Mouse (Mus musculus) midbrain, postnatal 0 days (tissue): ENCODE measurements at regions not wholly inside any gene's neighbourhood (a gene's known extent, or its start where the extent isn't known, plus 50 kb on each side); places are given as distances from the start of the nearest gene placed in this dataset.

Source experiments
- ATAC-seq: fragments of 200-750 bp; cut with Nextera tagmentation; 2 replicates; pipeline ENCODE4 v1.8.0; 2017; ENCODE audit warnings: moderate number of reproducible peaks, mild to moderate bottlenecking, moderate TSS enrichment, moderate library complexity; ENCODE audit not compliant: low FRiP score
- DNase-seq: peaks from one replicate; pipeline ENCODE4 v3.0.0-alpha.2; 2015; ENCODE audit warnings: low spot score
- H3K27ac ChIP-seq: fragments of 300-500 bp; sonication (generic); 2 replicates; pipeline ENCODE4 v1.5.1; 2014; ENCODE audit warnings: low read depth, mild to moderate bottlenecking, low read length, mixed read lengths
- H3K27me3 ChIP-seq: fragments of 300-500 bp; sonication (generic); 2 replicates; pipeline ENCODE4 v1.6.1; 2014; ENCODE audit warnings: low read length, control low read depth, mixed read lengths; ENCODE audit not compliant: insufficient read depth
- H3K36me3 ChIP-seq: fragments of 300-500 bp; sonication (generic); 2 replicates; pipeline ENCODE4 v1.6.1; 2014; ENCODE audit warnings: low read length, control low read depth, mixed read lengths; ENCODE audit not compliant: insufficient read depth
- H3K4me1 ChIP-seq: fragments of 300-500 bp; sonication (generic); 2 replicates; pipeline ENCODE4 v1.6.1; 2014; ENCODE audit warnings: mild to moderate bottlenecking, control low read depth, antibody characterized with exemption, low read length, mixed read lengths; ENCODE audit not compliant: insufficient read depth
- H3K4me2 ChIP-seq: fragments of 300-500 bp; sonication (generic); 2 replicates; pipeline ENCODE4 v1.6.1; 2014; ENCODE audit warnings: low read depth, mild to moderate bottlenecking, low read length, mixed read lengths; ENCODE audit not compliant: poor library complexity, severe bottlenecking
- H3K4me3 ChIP-seq: fragments of 300-500 bp; sonication (generic); 2 replicates; pipeline ENCODE4 v1.5.1; 2014; ENCODE audit warnings: low read depth, mild to moderate bottlenecking, low read length, moderate library complexity
- H3K9ac ChIP-seq: fragments of 300-500 bp; sonication (generic); replicated peaks from 2 replicates; pipeline ENCODE4 v1.6.1; 2014; ENCODE audit warnings: mild to moderate bottlenecking, low read length, moderate library complexity, mixed read lengths; ENCODE audit not compliant: poor library complexity, severe bottlenecking
- H3K9me3 ChIP-seq: fragments of 300-500 bp; sonication (generic); 2 replicates; pipeline ENCODE4 v1.6.1; 2016; ENCODE audit warnings: low read length, control low read depth
- CTCF ChIP-seq: IDR thresholded peaks from 2 replicates; pipeline ENCODE4 v1.5.1; 2016; ENCODE audit warnings: antibody characterized with exemption, mild to moderate bottlenecking
- WGBS: fragments of 180-500 bp; shearing (Covaris S2); extraction: QIAGEN DNeasy Blood & Tissue Kit; methylation state at CpG from one replicate; pipeline ENCODE4 v1.1.7; 2014; 5-methylcytosine and 5-hydroxymethylcytosine counted together

GRCm38 (mm10) chr12:73491370-73491769, 54.8 kb downstream of the Tmem30b start:
- 79% methylated on average over 3 of the region's 3 CpGs for WGBS
- no peaks in the 10 kb centered on the region for H3K9me3 ChIP-seq

GRCm38 (mm10) chr12:73482858-73483257, 63.3 kb downstream of the Tmem30b start:
- no peaks in the 10 kb centered on the region; the same call in 1 of the 2 replicates for H3K4me1 ChIP-seq
- H3K4me2 ChIP-seq = no peak overlapping the region
- H3K27me3 ChIP-seq = no peaks in the 10 kb centered on the region
- no peak overlapping the region for H3K27ac ChIP-seq
- no peak for TF ChIP-seq CTCF
- no peak overlapping the region for H3K4me3 ChIP-seq
- H3K9ac ChIP-seq = no peak overlapping the region
- ATAC-seq (no peak), DNase-seq (no peak)
- 81% methylated on average over 2 of the region's 2 CpGs for WGBS
- H3K9me3 ChIP-seq = no peaks in the 10 kb centered on the region
- H3K36me3 ChIP-seq = no peaks in the 10 kb centered on the region

More at GRCm38 (mm10) chr12:73491370-73491769, 54.8 kb downstream of the Tmem30b start:
- TF ChIP-seq CTCF = no peak
- DNase-seq (no peak), ATAC-seq (no peak)
- no peak overlapping the region for H3K4me2 ChIP-seq
- no peaks in the 10 kb centered on the region; the same call in 1 of the 2 replicates for H3K4me1 ChIP-seq
- no peak overlapping the region for H3K4me3 ChIP-seq
- H3K27me3 ChIP-seq = no peaks in the 10 kb centered on the region
- H3K27ac ChIP-seq = no peak overlapping the region
- no peak overlapping the region for H3K9ac ChIP-seq
- no peaks in the 10 kb centered on the region for H3K36me3 ChIP-seq

- WGBS = 93% methylated on average over 6 of the region's 6 CpGs
- no peak overlapping the region for H3K4me2 ChIP-seq
Measured at GRCm38 (mm10) chr12:73482275-73482674, 63.9 kb downstream of the Tmem30b start.

GRCm38 (mm10) chr12:73481705-73482104, 64.5 kb downstream of the Tmem30b start:
- no peaks in the 10 kb centered on the region for H3K27me3 ChIP-seq

More at GRCm38 (mm10) chr12:73482275-73482674, 63.9 kb downstream of the Tmem30b start:
- H3K27me3 ChIP-seq = no peaks in the 10 kb centered on the region
- H3K4me1 ChIP-seq = no peaks in the 10 kb centered on the region
- no peak for ATAC-seq
- H3K9ac ChIP-seq = no peak overlapping the region
- H3K4me3 ChIP-seq = no peak overlapping the region
- H3K36me3 ChIP-seq = no peaks in the 10 kb centered on the region
- DNase-seq = no peak
- no peak overlapping the region for H3K27ac ChIP-seq
- no peak for TF ChIP-seq CTCF
- no peaks in the 10 kb centered on the region for H3K9me3 ChIP-seq

GRCm38 (mm10) chr12:73481165-73481564, 65.0 kb downstream of the Tmem30b start:
- H3K4me3 ChIP-seq = no peak overlapping the region
- H3K27ac ChIP-seq = no peak overlapping the region
- no peak overlapping the region for H3K4me2 ChIP-seq
- no peak overlapping the region for H3K9ac ChIP-seq
- H3K27me3 ChIP-seq = no peaks in the 10 kb centered on the region
- H3K36me3 ChIP-seq = no peaks in the 10 kb centered on the region
- DNase-seq (no peak), ATAC-seq (no peak)
- 95% methylated on average over 6 of the region's 6 CpGs for WGBS
- TF ChIP-seq CTCF = no peak
- H3K4me1 ChIP-seq = no peaks in the 10 kb centered on the region
- H3K9me3 ChIP-seq = no peaks in the 10 kb centered on the region

More at GRCm38 (mm10) chr12:73481705-73482104, 64.5 kb downstream of the Tmem30b start:
- no peaks in the 10 kb centered on the region for H3K36me3 ChIP-seq
- no peaks in the 10 kb centered on the region for H3K4me1 ChIP-seq
- H3K9ac ChIP-seq = no peak overlapping the region
- H3K4me3 ChIP-seq = no peak overlapping the region
- 92% methylated on average over 3 of the region's 3 CpGs for WGBS
- DNase-seq (no peak), ATAC-seq (no peak)
- H3K9me3 ChIP-seq = no peaks in the 10 kb centered on the region
- TF ChIP-seq CTCF = no peak
- H3K27ac ChIP-seq = no peak overlapping the region
- no peak overlapping the region for H3K4me2 ChIP-seq

GRCm38 (mm10) chr12:73480610-73480971, 65.6 kb downstream of the Tmem30b start:
- Histone ChIP-seq H3K27ac (no peak overlapping the region), H3K9me3 (no peaks in the 10 kb centered on the region), H3K4me2 (no peak overlapping the region), H3K4me3 (no peak overlapping the region), H3K27me3 (no peaks in the 10 kb centered on the region), H3K36me3 (no peaks in the 10 kb centered on the region), H3K9ac (no peak overlapping the region), H3K4me1 (no peaks in the 10 kb centered on the region)
- DNase-seq (no peak), ATAC-seq (no peak)
- TF ChIP-seq CTCF = no peak
- WGBS = 87% methylated on average over 6 of the region's 6 CpGs
